In genomic region chr6:137649528-137649927, GRCm38 (mm10) we compare ENCODE assay signal across 8 mouse cellular contexts. TPM values are rescaled to one million over a fixed set of nuclear protein-coding genes. Genes with fewer than 3 reads are reported as not detected.
DNase-seq lines count a peak whose midpoint lies in the region; ATAC-seq and TF ChIP-seq lines count a peak whose summit lies in the region.

No protein-coding gene starts in this region.

- H3K4me2 ChIP-seq in heart, embryonic 11.5 days, result peak overlapping the region; percentile 94
- H3K4me2 ChIP-seq in forebrain, embryonic 16.5 days (ENCODE audit: low read length), result peak overlapping the region; percentile 59
- H3K4me2 ChIP-seq in lung, postnatal 0 days (replicated peaks; ENCODE audit: low read depth, low read length), result peak overlapping the region; percentile 92

- ATAC-seq in heart, embryonic 11.5 days (replicated peaks; ENCODE audit: insufficient number of reproducible peaks, low FRiP score, low TSS enrichment), result no peak
- ATAC-seq in forebrain, embryonic 16.5 days, result no peak; the same call in 1 of the 2 replicates
- no peak; the same call in 1 of the 2 replicates for ATAC-seq in lung, postnatal 0 days

- DNase-seq in heart, adult 8-10 months (ENCODE audit: low spot score), result no peak
- DNase-seq in NIH3T3 (ENCODE audit: low read depth) (peak; percentile 32), MN1 (ENCODE audit: low spot score) (no peak)
- no peak for DNase-seq in lung, postnatal 0 days (ENCODE audit: low spot score)
- DNase-seq in left cerebral cortex, postnatal 14 days (ENCODE audit: low spot score in 2 of 2), result no peak
- DNase-seq in layer of hippocampus, adult 8-10 months (ENCODE audit: low spot score in 2 of 2), result no peak

- no peaks in the 10 kb centered on the region for H3K27me3 ChIP-seq in heart, embryonic 11.5 days (ENCODE audit: control insufficient read depth, insufficient read depth, low read length)
- peaks cover 10% of the 10 kb centered on the region; the same call in 1 of the 2 replicates for H3K27me3 ChIP-seq in forebrain, embryonic 16.5 days (replicated peaks; ENCODE audit: control insufficient read depth, insufficient read depth, low read length)
- no peaks in the 10 kb centered on the region for H3K27me3 ChIP-seq in lung, postnatal 0 days (replicated peaks; ENCODE audit: insufficient read depth, low read length)

- H3K9me3 ChIP-seq in heart, embryonic 11.5 days (replicated peaks; ENCODE audit: control insufficient read depth, low read length), result no peaks in the 10 kb centered on the region
- no peaks in the 10 kb centered on the region for H3K9me3 ChIP-seq in forebrain, embryonic 16.5 days (ENCODE audit: control insufficient read depth, low read length)
- H3K9me3 ChIP-seq in lung, postnatal 0 days (ENCODE audit: low read length), result no peaks in the 10 kb centered on the region

- H3K4me3 ChIP-seq in heart, embryonic 11.5 days (ENCODE audit: low read depth, low read length), result peak overlapping the region; percentile 78
- H3K4me3 ChIP-seq in forebrain, embryonic 16.5 days (replicated peaks; ENCODE audit: low read length), result peak overlapping the region; percentile 52
- H3K4me3 ChIP-seq in lung, postnatal 0 days (ENCODE audit: low read depth, low read length), result peak overlapping the region; percentile 76

- no peaks in the 10 kb centered on the region; the same call in 1 of the 2 replicates for H3K36me3 ChIP-seq in heart, embryonic 11.5 days (ENCODE audit: control insufficient read depth, insufficient read depth, low read length)
- H3K36me3 ChIP-seq in forebrain, embryonic 16.5 days (ENCODE audit: control insufficient read depth, insufficient read depth), result no peaks in the 10 kb centered on the region
- H3K36me3 ChIP-seq in lung, postnatal 0 days (ENCODE audit: insufficient read depth, low read length), result no peaks in the 10 kb centered on the region

- 14% methylated on average over 5 of the region's 7 CpGs for WGBS in heart, embryonic 11.5 days (ENCODE audit: insufficient replicate concordance)
- 15% methylated on average over 6 of the region's 7 CpGs for WGBS in forebrain, embryonic 16.5 days
- 20% methylated on average over 6 of the region's 7 CpGs for WGBS in lung, postnatal 0 days

- no peaks in the 10 kb centered on the region for H3K4me1 ChIP-seq in heart, embryonic 11.5 days (ENCODE audit: control insufficient read depth, insufficient read depth, low read length)
- peaks cover 14% of the 10 kb centered on the region for H3K4me1 ChIP-seq in forebrain, embryonic 16.5 days (replicated peaks; ENCODE audit: control insufficient read depth, insufficient read depth, low read length)
- no peaks in the 10 kb centered on the region for H3K4me1 ChIP-seq in lung, postnatal 0 days (ENCODE audit: insufficient read depth, low read depth, low read length)

- no peak for TF ChIP-seq CTCF in lung, postnatal 0 days (IDR thresholded peaks at IDR 0.05)

- TF ChIP-seq EP300 in lung, postnatal 0 days (IDR thresholded peaks at IDR 0.05), result no peak

- intact Hi-C loops in left cerebral cortex, postnatal 14 days (cut with DNase I), result loop anchor here (2.0 to 5.0 kb wide), 2 partner anchors 75 to 192 kb away; no protein-coding TSS in a partner anchor

- H3K9ac ChIP-seq in heart, embryonic 11.5 days (ENCODE audit: low read depth, low read length), result peak overlapping the region; percentile 80; the same call in 1 of the 2 replicates
- peak overlapping the region; percentile 61 for H3K9ac ChIP-seq in forebrain, embryonic 16.5 days (replicated peaks; ENCODE audit: low read depth, low read length)
- no peak overlapping the region for H3K9ac ChIP-seq in lung, postnatal 0 days (replicated peaks; ENCODE audit: low read depth)

- no peak overlapping the region for H3K27ac ChIP-seq in heart, embryonic 11.5 days (ENCODE audit: low read depth, low read length)
- H3K27ac ChIP-seq in forebrain, embryonic 16.5 days (ENCODE audit: low read length), result no peak overlapping the region
- H3K27ac ChIP-seq in lung, postnatal 0 days (ENCODE audit: low read length), result no peak overlapping the region

RNA-seq across cellular contexts. Expression of gene Eps8, which starts 5.1 kb away (rescaled TPM):
- polyA plus RNA-seq in heart, embryonic 11.5 days (2014; fragmentation: Nextera tagmentation; extraction: Ambion mirVana), result 18.7 TPM in 2 replicates
- total RNA-seq in heart, adult 8-10 months (2022), result 10 to 100 TPM in 3 of 4 experiments, 1 to 10 TPM in 1; 9.3 to 12.2 (median 10.8) TPM
- polyA plus RNA-seq in forebrain, embryonic 16.5 days (2015; fragmentation: Nextera tagmentation; extraction: Ambion mirVana), result 16.6 and 20.9 TPM in 2 replicates
- polyA plus RNA-seq in lung, postnatal 0 days (2015; fragmentation: Nextera tagmentation; extraction: Ambion mirVana), result 24.4 and 27.8 TPM in 2 replicates
- 10 to 100 TPM; 30.1 to 32.2 TPM for total RNA-seq in left cerebral cortex, postnatal 14 days (2021)
- 10 to 100 TPM; 39.1 to 47.8 (median 45.7) TPM for total RNA-seq in layer of hippocampus, adult 8-10 months (2022)
